Mouse (Mus musculus): Measurements from ENCODE around the gene Gorasp2.

DNA sequence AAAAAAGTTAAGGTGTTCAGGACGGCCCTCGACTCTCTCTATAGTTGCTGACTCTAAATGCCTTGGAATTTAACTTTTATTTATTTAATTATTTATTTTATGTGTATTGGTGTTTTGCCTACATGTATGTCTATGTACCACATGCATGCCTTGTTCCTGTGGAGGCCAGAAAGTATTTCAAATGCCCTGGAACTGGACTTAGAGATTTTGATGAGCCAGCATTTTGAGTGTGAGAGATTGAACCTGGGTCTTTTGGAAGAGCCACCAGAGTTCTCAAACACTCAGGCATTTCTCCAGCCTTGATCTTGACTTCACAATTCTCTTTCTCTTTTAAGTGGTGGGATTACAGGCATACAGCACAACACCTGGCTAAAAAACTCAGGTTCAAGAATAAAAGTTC lies 90.3 kb downstream of the Gorasp2 start:
- TF ChIP-seq CTCF (IDR thresholded peaks at IDR 0.05) (no peak), EP300 (IDR thresholded peaks at IDR 0.05) (no peak)

All from lung, postnatal 0 days (tissue).